Mouse (Mus musculus) kidney, postnatal 4 days (tissue): ENCODE results near the gene Wtap.
"Not testable (repeated sequence)": the region's sequence is repeated elsewhere in the genome, so short reads cannot be mapped to it uniquely, and the experiment has no call there.

ENCODE experiments used
- DNase-seq, 2 experiments: peaks; one replicate each; pipeline ENCODE4 v3.0.0; 2021; ENCODE audit warnings: mixed read lengths in 2 of 2

Wtap gene

GRCm38 (mm10) chr17:12994069-12994468 lies at the start of gene Wtap:
Wtap (minus strand) TSS chr17:12994169.
- no peak for DNase-seq

GRCm38 (mm10) chr17:13036627-13037192 lies 42.7 kb upstream of the Wtap start:
- not testable (repeated sequence) for DNase-seq

- DNase-seq, result peak in 1 of 2 experiments; percentile 41
Measured at GRCm38 (mm10) chr17:13013316-13013715, 19.3 kb upstream of the Wtap start.

- peak in 1 of 2 experiments; percentile 35 for DNase-seq
Measured at GRCm38 (mm10) chr17:13009887-13010286, 15.9 kb upstream of the Wtap start.

GRCm38 (mm10) chr17:13008528-13008927 lies 14.6 kb upstream of the Wtap start:
- DNase-seq, result peak; percentile 18 to 35

GRCm38 (mm10) chr17:13007730-13008425 lies 13.9 kb upstream of the Wtap start:
- peak; percentile 100 for DNase-seq

- DNase-seq, result no peak
Measured at GRCm38 (mm10) chr17:13006984-13007383, 13.0 kb upstream of the Wtap start.

- DNase-seq, result not testable (repeated sequence)
Measured at GRCm38 (mm10) chr17:13006546-13006945, 12.6 kb upstream of the Wtap start, which contains the start of gene Sod2. Sod2 (plus strand) TSS chr17:13006846.

GRCm38 (mm10) chr17:13004436-13004835 lies 10.5 kb upstream of the Wtap start:
- DNase-seq, result not testable (repeated sequence)

GRCm38 (mm10) chr17:13002243-13002642 lies 8.3 kb upstream of the Wtap start:
- not testable (repeated sequence) for DNase-seq

GRCm38 (mm10) chr17:12999069-12999468 lies 5.1 kb upstream of the Wtap start:
- no peak for DNase-seq

- no peak for DNase-seq
Measured at GRCm38 (mm10) chr17:12997890-12998289, 3.9 kb upstream of the Wtap start.

GRCm38 (mm10) chr17:12996345-12996744 lies 2.4 kb upstream of the Wtap start:
- peak; percentile 76 to 82 for DNase-seq

- DNase-seq, result peak; percentile 97 to 99
Measured at GRCm38 (mm10) chr17:12992470-12992991, 1.4 kb downstream of the Wtap start.

GRCm38 (mm10) chr17:12991635-12992358 lies 2.2 kb downstream of the Wtap start:
- DNase-seq, result peak; percentile 92 to 96

GRCm38 (mm10) chr17:12991194-12991634 lies 2.8 kb downstream of the Wtap start:
- peak; percentile 53 to 67 for DNase-seq

- DNase-seq, result no peak
Measured at GRCm38 (mm10) chr17:12990567-12991145, 3.3 kb downstream of the Wtap start.

- peak in 1 of 2 experiments; percentile 17 for DNase-seq
Measured at GRCm38 (mm10) chr17:12988096-12988495, 5.9 kb downstream of the Wtap start.

- no peak for DNase-seq
Measured at GRCm38 (mm10) chr17:12983988-12984387, 10.0 kb downstream of the Wtap start.

GRCm38 (mm10) chr17:12978546-12978945 lies 15.4 kb downstream of the Wtap start:
- no peak for DNase-seq

- DNase-seq, result no peak
Measured at GRCm38 (mm10) chr17:12973851-12974250, 20.1 kb downstream of the Wtap start.

GRCm38 (mm10) chr17:12967173-12967572 lies 26.8 kb downstream of the Wtap start:
- DNase-seq, result no peak

- DNase-seq, result no peak
Measured at GRCm38 (mm10) chr17:12963476-12963875, 30.5 kb downstream of the Wtap start.
